Mouse (Mus musculus) mouse trophoblast stem cell (cell line): ENCODE data around the gene Hist1h2bk.

Experiments used
- in situ Hi-C, 2 experiments: fragments of 300-500 bp; cut with MseI, MboI; formaldehyde crosslinking; loops; 2 replicates in 1 of 2; 3 replicates in 1 of 2; pipeline ENCODE4 v1.15.1; 2025

Hist1h2bk gene

GRCm38 (mm10) chr13:22014411-22014845 lies 21.2 kb upstream of the Hist1h2bk start:
- in situ Hi-C loops: no loop called here

- in situ Hi-C loops: no loop called here
These were observed 19.9 kb upstream of the Hist1h2bk start for GRCm38 (mm10) chr13:22015479-22016450.

GRCm38 (mm10) chr13:22019934-22020835 lies 15.5 kb upstream of the Hist1h2bk start:
- in situ Hi-C loops: loop anchor here (5.0 to 10.0 kb wide), 4 partner anchors 45 to 165 kb away; no protein-coding TSS in a partner anchor

- in situ Hi-C loops: loop anchor here (5.0 to 10.0 kb wide), 4 partner anchors 46 to 166 kb away; no protein-coding TSS in a partner anchor
These were observed 14.8 kb upstream of the Hist1h2bk start for GRCm38 (mm10) chr13:22020901-22021339.

GRCm38 (mm10) chr13:22021581-22021980 lies 14.1 kb upstream of the Hist1h2bk start:
- in situ Hi-C loops: loop anchor here (5.0 to 10.0 kb wide), 4 partner anchors 47 to 167 kb away; no protein-coding TSS in a partner anchor

- in situ Hi-C loops: loop anchor here (5.0 to 10.0 kb wide), 4 partner anchors 47 to 167 kb away; no protein-coding TSS in a partner anchor
These were observed 13.4 kb upstream of the Hist1h2bk start for GRCm38 (mm10) chr13:22022241-22022640.

GRCm38 (mm10) chr13:22026058-22027031 lies 9.3 kb upstream of the Hist1h2bk start:
- in situ Hi-C loops: loop anchor here (10.0 to 25.0 kb wide), 5 partner anchors 52 to 1486 kb away; partner anchors contain the start of genes Hist1h2ai (in 1 of the 2), Hist1h2bl (in 1 of the 2), Hist1h2bm (in 1 of the 2) and Hist1h3h (in 1 of the 2)

- in situ Hi-C loops: loop anchor here (10.0 to 25.0 kb wide), 5 partner anchors 54 to 1483 kb away; partner anchors contain the start of genes Hist1h2ai (in 1 of the 2), Hist1h2bl (in 1 of the 2), Hist1h2bm (in 1 of the 2) and Hist1h3h (in 1 of the 2)
These were observed 6.8 kb upstream of the Hist1h2bk start for GRCm38 (mm10) chr13:22028673-22029460.

GRCm38 (mm10) chr13:22029928-22030327 lies 5.7 kb upstream of the Hist1h2bk start:
- in situ Hi-C loops: loop anchor here (10.0 to 25.0 kb wide), 6 partner anchors 55 to 1482 kb away; partner anchors contain the start of genes Hist1h2ai (in 1 of the 2), Hist1h2bl (in 1 of the 2), Hist1h2bm (in 1 of the 2) and Hist1h3h (in 1 of the 2)

- in situ Hi-C loops: loop anchor here (10.0 to 25.0 kb wide), 3 partner anchors 318 to 1482 kb away; partner anchors contain the start of genes Hist1h2ai (in 1 of the 2), Hist1h2bl (in 1 of the 2), Hist1h2bm (in 1 of the 2) and Hist1h3h (in 1 of the 2)
These were observed 5.2 kb upstream of the Hist1h2bk start for GRCm38 (mm10) chr13:22030493-22030892.

- in situ Hi-C loops: loop anchor here (10.0 to 25.0 kb wide), 3 partner anchors 322 to 1478 kb away; partner anchors contain the start of genes Hist1h2ai (in 1 of the 2), Hist1h2bl (in 1 of the 2), Hist1h2bm (in 1 of the 2) and Hist1h3h (in 1 of the 2)
These were observed 1.8 kb upstream of the Hist1h2bk start for GRCm38 (mm10) chr13:22033741-22034442.

GRCm38 (mm10) chr13:22034443-22035266 lies 1.0 kb upstream of the Hist1h2bk start:
- in situ Hi-C loops: loop anchor here (10.0 to 25.0 kb wide), 3 partner anchors 322 to 1478 kb away; partner anchors contain the start of genes Hist1h2ai (in 1 of the 2), Hist1h2bl (in 1 of the 2), Hist1h2bm (in 1 of the 2) and Hist1h3h (in 1 of the 2)

GRCm38 (mm10) chr13:22036149-22036956 lies 683 bp downstream of the Hist1h2bk start:
- in situ Hi-C loops: loop anchor here (10.0 to 25.0 kb wide), 3 partner anchors 324 to 1476 kb away; partner anchors contain the start of genes Hist1h2ai (in 1 of the 2), Hist1h2bl (in 1 of the 2), Hist1h2bm (in 1 of the 2) and Hist1h3h (in 1 of the 2)

GRCm38 (mm10) chr13:22036986-22037385 lies 1.3 kb downstream of the Hist1h2bk start:
- in situ Hi-C loops: loop anchor here (10.0 to 25.0 kb wide), 3 partner anchors 325 to 1475 kb away; partner anchors contain the start of genes Hist1h2ai (in 1 of the 2), Hist1h2bl (in 1 of the 2), Hist1h2bm (in 1 of the 2) and Hist1h3h (in 1 of the 2)

- in situ Hi-C loops: loop anchor here (10.0 to 25.0 kb wide), 3 partner anchors 325 to 1475 kb away; partner anchors contain the start of genes Hist1h2ai (in 1 of the 2), Hist1h2bl (in 1 of the 2), Hist1h2bm (in 1 of the 2) and Hist1h3h (in 1 of the 2)
These were observed 1.7 kb downstream of the Hist1h2bk start for GRCm38 (mm10) chr13:22037415-22037814.
